Mouse (Mus musculus): ENCODE measurements at regions not wholly inside any gene's neighbourhood (a gene's known extent, or its start where the extent isn't known, plus 50 kb on each side); places are given as distances from the start of the nearest gene placed in this dataset.

GRCm38 (mm10) chr9:61151201-61151600, 221.0 kb upstream of the Tle3 start:
- no peak overlapping the region for H3K27ac ChIP-seq (ENCODE audit: insufficient read depth, low read depth, low read length)
- no peaks in the 10 kb centered on the region for H3K4me1 ChIP-seq (ENCODE audit: control insufficient read depth, insufficient read depth, low read length)
- no peak overlapping the region for H3K4me3 ChIP-seq (ENCODE audit: insufficient read depth, low read length)
- TF ChIP-seq CTCF (IDR thresholded peaks at IDR 0.05; ENCODE audit: low read depth, low read length) = no peak
- TF ChIP-seq POLR2A (IDR thresholded peaks at IDR 0.05; ENCODE audit: borderline replicate concordance, low read depth, low read length) = no peak

- Histone ChIP-seq H3K27ac (ENCODE audit: insufficient read depth, low read depth, low read length) (no peak overlapping the region), H3K4me1 (ENCODE audit: control insufficient read depth, insufficient read depth, low read length) (no peaks in the 10 kb centered on the region), H3K4me3 (ENCODE audit: insufficient read depth, low read length) (no peak overlapping the region)
- no peak for TF ChIP-seq CTCF (IDR thresholded peaks at IDR 0.05; ENCODE audit: low read depth, low read length)
- no peak for TF ChIP-seq POLR2A (IDR thresholded peaks at IDR 0.05; ENCODE audit: borderline replicate concordance, low read depth, low read length)
Measured at GRCm38 (mm10) chr9:61151901-61152337, 220.2 kb upstream of the Tle3 start.

GRCm38 (mm10) chr9:61154721-61155120, 217.4 kb upstream of the Tle3 start:
- H3K4me3 ChIP-seq (ENCODE audit: insufficient read depth, low read length) = no peak overlapping the region
- TF ChIP-seq CTCF (IDR thresholded peaks at IDR 0.05; ENCODE audit: low read depth, low read length) (no peak), POLR2A (IDR thresholded peaks at IDR 0.05; ENCODE audit: borderline replicate concordance, low read depth, low read length) (no peak)
- H3K27ac ChIP-seq (ENCODE audit: insufficient read depth, low read depth, low read length) = no peak overlapping the region
- H3K4me1 ChIP-seq (ENCODE audit: control insufficient read depth, insufficient read depth, low read length) = no peaks in the 10 kb centered on the region

- no peak overlapping the region for H3K27ac ChIP-seq (ENCODE audit: insufficient read depth, low read depth, low read length)
- H3K4me3 ChIP-seq (ENCODE audit: insufficient read depth, low read length) = no peak overlapping the region
- H3K4me1 ChIP-seq (ENCODE audit: control insufficient read depth, insufficient read depth, low read length) = no peaks in the 10 kb centered on the region
- TF ChIP-seq POLR2A (IDR thresholded peaks at IDR 0.05; ENCODE audit: borderline replicate concordance, low read depth, low read length) = no peak
- TF ChIP-seq CTCF (IDR thresholded peaks at IDR 0.05; ENCODE audit: low read depth, low read length) = no peak
Measured at GRCm38 (mm10) chr9:61155851-61156250, 216.3 kb upstream of the Tle3 start.

- Histone ChIP-seq H3K4me3 (ENCODE audit: insufficient read depth, low read length) (no peak overlapping the region), H3K27ac (ENCODE audit: insufficient read depth, low read depth, low read length) (no peak overlapping the region), H3K4me1 (ENCODE audit: control insufficient read depth, insufficient read depth, low read length) (no peaks in the 10 kb centered on the region)
- no peak for TF ChIP-seq CTCF (IDR thresholded peaks at IDR 0.05; ENCODE audit: low read depth, low read length)
- no peak for TF ChIP-seq POLR2A (IDR thresholded peaks at IDR 0.05; ENCODE audit: borderline replicate concordance, low read depth, low read length)
Measured at GRCm38 (mm10) chr9:61158192-61158770, 213.9 kb upstream of the Tle3 start.

- Histone ChIP-seq H3K4me1 (ENCODE audit: control insufficient read depth, insufficient read depth, low read length) (no peaks in the 10 kb centered on the region), H3K4me3 (ENCODE audit: insufficient read depth, low read length) (no peak overlapping the region), H3K27ac (ENCODE audit: insufficient read depth, low read depth, low read length) (no peak overlapping the region)
- TF ChIP-seq POLR2A (IDR thresholded peaks at IDR 0.05; ENCODE audit: borderline replicate concordance, low read depth, low read length) (no peak), CTCF (IDR thresholded peaks at IDR 0.05; ENCODE audit: low read depth, low read length) (no peak)
Measured at GRCm38 (mm10) chr9:61159159-61159558, 213.0 kb upstream of the Tle3 start.

GRCm38 (mm10) chr9:61159616-61160015, 212.6 kb upstream of the Tle3 start:
- Histone ChIP-seq H3K4me3 (ENCODE audit: insufficient read depth, low read length) (no peak overlapping the region), H3K4me1 (ENCODE audit: control insufficient read depth, insufficient read depth, low read length) (no peaks in the 10 kb centered on the region), H3K27ac (ENCODE audit: insufficient read depth, low read depth, low read length) (no peak overlapping the region)
- TF ChIP-seq CTCF (IDR thresholded peaks at IDR 0.05; ENCODE audit: low read depth, low read length) = no peak

- TF ChIP-seq POLR2A (IDR thresholded peaks at IDR 0.05; ENCODE audit: borderline replicate concordance, low read depth, low read length) (no peak), CTCF (IDR thresholded peaks at IDR 0.05; ENCODE audit: low read depth, low read length) (no peak)
- Histone ChIP-seq H3K27ac (ENCODE audit: insufficient read depth, low read depth, low read length) (no peak overlapping the region), H3K4me3 (ENCODE audit: insufficient read depth, low read length) (no peak overlapping the region), H3K4me1 (ENCODE audit: control insufficient read depth, insufficient read depth, low read length) (no peaks in the 10 kb centered on the region)
Measured at GRCm38 (mm10) chr9:61162884-61163283, 209.3 kb upstream of the Tle3 start.

- no peaks in the 10 kb centered on the region for H3K4me1 ChIP-seq (ENCODE audit: control insufficient read depth, insufficient read depth, low read length)
- TF ChIP-seq POLR2A (IDR thresholded peaks at IDR 0.05; ENCODE audit: borderline replicate concordance, low read depth, low read length) = no peak
- TF ChIP-seq CTCF (IDR thresholded peaks at IDR 0.05; ENCODE audit: low read depth, low read length) = no peak
- H3K4me3 ChIP-seq (ENCODE audit: insufficient read depth, low read length) = no peak overlapping the region
- H3K27ac ChIP-seq (ENCODE audit: insufficient read depth, low read depth, low read length) = no peak overlapping the region
Measured at GRCm38 (mm10) chr9:61163671-61164288, 208.4 kb upstream of the Tle3 start.

- H3K27ac ChIP-seq (ENCODE audit: insufficient read depth, low read depth, low read length) = no peak overlapping the region
- no peak overlapping the region for H3K4me3 ChIP-seq (ENCODE audit: insufficient read depth, low read length)
- no peak for TF ChIP-seq POLR2A (IDR thresholded peaks at IDR 0.05; ENCODE audit: borderline replicate concordance, low read depth, low read length)
- TF ChIP-seq CTCF (IDR thresholded peaks at IDR 0.05; ENCODE audit: low read depth, low read length) = no peak
- H3K4me1 ChIP-seq (ENCODE audit: control insufficient read depth, insufficient read depth, low read length) = no peaks in the 10 kb centered on the region
Measured at GRCm38 (mm10) chr9:61164501-61165251, 207.5 kb upstream of the Tle3 start.

All from bone marrow macrophage, adult 2 months (primary cell).